Mouse (Mus musculus) embryonic fibroblast, embryonic 13.5 days (primary cell): ENCODE measurements around the gene Kcnk12.

ENCODE experiments used
- CTCF ChIP-seq: IDR thresholded peaks from 2 replicates; pipeline ENCODE4 v1.5.1; 2011; ENCODE audit warnings: mild to moderate bottlenecking, control low read depth, low read length, moderate library complexity, borderline replicate concordance; ENCODE audit not compliant: insufficient read depth
- POLR2A ChIP-seq: IDR thresholded peaks from 2 replicates; pipeline ENCODE4 v1.6.1; 2011; ENCODE audit warnings: low read depth, mild to moderate bottlenecking, control low read depth, low read length, moderate library complexity

DNA sequence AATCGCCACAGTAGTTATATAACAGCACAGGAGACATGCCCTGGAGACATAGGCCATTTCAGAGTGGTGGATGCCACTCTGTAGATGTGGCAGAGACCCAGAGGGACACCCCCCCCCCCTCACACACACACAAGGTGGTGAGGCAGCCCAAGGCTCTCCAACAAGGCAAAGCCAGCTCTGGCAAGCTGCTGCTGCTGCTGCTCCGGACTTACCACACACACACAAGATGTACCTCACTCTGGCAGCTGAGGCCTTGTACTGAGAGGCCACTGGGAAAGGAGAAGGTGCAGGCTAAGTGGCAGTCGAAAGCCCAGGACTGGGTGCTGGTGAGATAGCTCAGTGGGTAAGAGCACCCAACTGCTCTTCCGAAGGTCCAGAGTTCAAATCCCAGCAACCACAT lies 10.1 kb downstream of the Kcnk12 start:
- TF ChIP-seq CTCF = no peak
- no peak for TF ChIP-seq POLR2A
